Mouse (Mus musculus) C2C12 (cell line): ENCODE data around the gene Grm2.

ENCODE experiments used
- CEBPB ChIP-seq: IDR thresholded peaks from one replicate; pipeline ENCODE4 v1.6.1; 2011; ENCODE audit warnings: low read depth, mild to moderate bottlenecking, control low read depth, moderate library complexity
- CTCF ChIP-seq: IDR thresholded peaks from one replicate; pipeline ENCODE4 v1.5.1; 2011; ENCODE audit not compliant: control insufficient read depth, insufficient read depth, insufficient read length
- MAX ChIP-seq: IDR thresholded peaks from one replicate; pipeline ENCODE4 v1.6.1; 2011; ENCODE audit warnings: mild to moderate bottlenecking, control low read depth
- USF1 ChIP-seq: IDR thresholded peaks from one replicate; pipeline ENCODE4 v1.6.1; 2011; ENCODE audit warnings: low read depth, mild to moderate bottlenecking, control low read depth, moderate library complexity

- no peak for TF ChIP-seq CTCF
- TF ChIP-seq MAX, result no peak
- no peak for TF ChIP-seq CEBPB
- TF ChIP-seq USF1, result no peak
Observed at GRCm38 (mm10) chr9:106652720-106653119, 3.2 kb downstream of the Grm2 start.
